Mouse (Mus musculus) hindbrain, embryonic 10.5 days (tissue): ENCODE data around the gene Dusp23. TPM values are rescaled to one million over a fixed set of nuclear protein-coding genes. Genes with fewer than 3 reads are reported as not detected.

Experiments used
- DNase-seq: peaks from one replicate; pipeline ENCODE4 v3.0.0-alpha.2; 2017; ENCODE audit warnings: low spot score
- H3K27ac ChIP-seq: fragments of 300-500 bp; sonication (generic); 2 replicates; pipeline ENCODE4 v1.5.1; 2016; ENCODE audit warnings: mild to moderate bottlenecking, moderate library complexity
- H3K27me3 ChIP-seq: fragments of 300-500 bp; sonication (generic); 2 replicates; pipeline ENCODE4 v1.6.1; 2016; ENCODE audit warnings: mild to moderate bottlenecking; ENCODE audit not compliant: poor library complexity, insufficient read depth, severe bottlenecking
- H3K36me3 ChIP-seq: fragments of 300-500 bp; sonication (generic); 2 replicates; pipeline ENCODE4 v1.6.1; 2016; ENCODE audit warnings: mild to moderate bottlenecking, moderate library complexity
- H3K4me1 ChIP-seq: fragments of 300-500 bp; sonication (generic); replicated peaks from 2 replicates; pipeline ENCODE4 v1.6.1; 2016; ENCODE audit warnings: mild to moderate bottlenecking
- H3K4me3 ChIP-seq: fragments of 300-500 bp; sonication (generic); 2 replicates; pipeline ENCODE4 v1.5.1; 2016; ENCODE audit warnings: mild to moderate bottlenecking, moderate library complexity
- H3K9me3 ChIP-seq: fragments of 300-500 bp; sonication (generic); 2 replicates; pipeline ENCODE4 v1.6.1; 2016; ENCODE audit warnings: mild to moderate bottlenecking, moderate library complexity
- WGBS: fragments of 180-500 bp; shearing (Covaris S2); methylation state at CpG from one replicate; pipeline ENCODE4 v1.1.7; 2016; 5-methylcytosine and 5-hydroxymethylcytosine counted together
- polyA plus RNA-seq: library from polyadenylated mRNA; unstranded; fragments of >200 nt; fragmentation: Nextera tagmentation; extraction: Ambion mirVana; gene quantifications from 2 replicates; pipeline ENCODE4 v1.2.1, GENCODE M21; 2016

Dusp23 gene
- polyA plus RNA-seq, 1 experiment from 2014 or later, result 10.2 TPM

DNA sequence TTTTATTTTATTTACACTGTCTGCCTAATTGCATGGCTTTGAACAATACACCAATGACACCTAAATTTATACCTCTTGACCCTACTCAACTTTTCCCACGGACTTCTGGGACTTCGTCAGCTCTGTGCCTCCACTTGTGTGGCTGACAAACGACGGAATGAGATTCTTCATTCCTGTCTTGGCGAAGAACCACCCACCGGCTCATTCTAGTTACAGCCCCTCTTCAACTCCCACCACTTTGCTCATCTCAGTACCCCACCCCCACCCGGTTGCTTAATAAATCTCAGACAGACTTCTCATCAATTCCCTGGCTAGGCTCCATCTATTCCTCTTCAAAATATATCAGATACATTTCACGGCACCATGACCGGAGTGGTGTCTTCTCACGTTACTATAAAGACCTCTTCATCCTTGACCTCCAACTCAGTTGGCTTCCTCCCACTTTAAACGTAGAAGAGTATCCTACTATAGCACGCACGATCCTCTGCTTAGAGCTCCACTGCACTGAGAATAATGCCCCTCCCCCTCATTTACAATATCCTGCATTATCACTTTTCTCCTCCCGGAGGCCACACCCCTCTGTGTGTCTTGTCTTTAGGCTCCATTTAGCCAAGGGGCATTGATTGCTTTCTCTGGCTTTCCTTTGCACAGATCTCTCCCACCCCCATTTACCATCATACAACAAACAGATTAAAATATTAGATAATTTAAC lies 15.2 kb downstream of the Dusp23 start:
- Histone ChIP-seq H3K27ac (0 out of 2 replicates have a peak overlapping the region, but pooled peaks have one; percentile 79), H3K27me3 (no peaks in the 10 kb centered on the region), H3K4me3 (peak overlapping the region; percentile 52), H3K4me1 (peaks cover 22% of the 10 kb centered on the region), H3K36me3 (no peaks in the 10 kb centered on the region), H3K9me3 (no peaks in the 10 kb centered on the region)
- 32% methylated on average over 14 of the region's 14 CpGs for WGBS
- DNase-seq, result peak; percentile 20

DNA sequence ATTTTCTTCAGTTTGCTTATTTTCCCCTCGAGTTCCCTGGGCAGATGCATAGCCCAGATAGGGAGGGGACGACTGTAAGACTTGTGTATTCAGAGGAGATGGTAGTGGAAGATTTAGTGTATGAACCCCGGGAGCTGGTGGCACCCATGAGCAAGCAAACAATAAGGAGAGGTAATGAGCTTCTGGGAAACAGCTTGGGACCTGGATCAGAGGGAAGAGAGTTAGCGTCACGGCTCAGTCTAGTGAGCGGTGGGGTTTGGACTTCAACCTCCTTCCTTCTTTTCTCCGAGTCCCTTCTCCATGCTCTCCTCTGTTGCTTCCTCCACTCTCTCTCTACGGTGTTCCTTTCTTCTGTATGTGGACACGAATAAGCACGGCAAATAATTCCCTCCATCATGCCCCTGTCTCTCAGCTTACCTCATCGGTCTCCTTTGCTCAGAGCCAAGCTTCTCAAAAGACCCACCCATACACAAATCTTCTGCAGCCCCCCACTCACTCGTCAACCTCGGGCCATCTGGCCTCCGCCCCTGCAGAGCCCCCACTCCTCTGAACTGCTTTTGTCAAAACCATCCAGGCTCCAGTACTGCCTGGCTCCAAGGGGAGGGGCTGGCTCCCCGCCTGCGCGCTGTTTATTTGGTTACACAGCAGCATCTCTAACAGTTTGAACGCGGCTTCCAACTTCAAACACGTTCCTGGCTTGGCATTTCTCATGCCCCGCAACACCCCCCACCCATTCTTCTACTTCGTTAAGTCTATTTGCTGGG lies 16.0 kb downstream of the Dusp23 start:
- WGBS, result 17% methylated on average over 22 of the region's 22 CpGs
- Histone ChIP-seq H3K27me3 (no peaks in the 10 kb centered on the region), H3K36me3 (no peaks in the 10 kb centered on the region), H3K4me1 (peaks cover 22% of the 10 kb centered on the region), H3K4me3 (peak overlapping the region; percentile 52), H3K27ac (peak overlapping the region; percentile 79), H3K9me3 (no peaks in the 10 kb centered on the region)
- DNase-seq, result peak; percentile 48

DNA sequence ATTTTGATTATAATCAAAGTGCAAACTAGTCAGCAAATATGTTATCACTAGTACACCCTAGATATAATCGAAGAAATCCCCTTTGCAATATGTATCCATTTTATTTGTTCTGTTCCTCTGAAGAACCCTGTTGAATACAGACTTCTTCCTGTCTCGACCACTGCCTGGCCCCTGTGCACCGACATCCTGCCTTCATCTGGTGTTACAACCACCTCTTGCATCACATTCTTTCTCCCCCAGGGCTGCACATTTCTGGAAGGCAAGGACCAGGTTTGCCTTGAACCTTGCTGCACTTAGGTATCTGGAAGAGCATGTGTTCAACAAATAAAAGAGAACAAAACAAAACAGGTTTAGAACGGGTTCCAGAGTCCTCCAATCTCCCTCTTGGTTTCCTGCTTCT lies 17.4 kb downstream of the Dusp23 start:
- H3K9me3 ChIP-seq, result no peaks in the 10 kb centered on the region
- H3K27me3 ChIP-seq, result 0 out of 2 replicates have a peak, but pooled peaks cover 4% of the 10 kb centered on the region
- no peak for DNase-seq
- no peak overlapping the region for H3K4me3 ChIP-seq
- H3K36me3 ChIP-seq, result no peaks in the 10 kb centered on the region
- WGBS, result 76% methylated on average over 4 of the region's 4 CpGs
- H3K4me1 ChIP-seq, result peaks cover 22% of the 10 kb centered on the region
- no peak overlapping the region for H3K27ac ChIP-seq

DNA sequence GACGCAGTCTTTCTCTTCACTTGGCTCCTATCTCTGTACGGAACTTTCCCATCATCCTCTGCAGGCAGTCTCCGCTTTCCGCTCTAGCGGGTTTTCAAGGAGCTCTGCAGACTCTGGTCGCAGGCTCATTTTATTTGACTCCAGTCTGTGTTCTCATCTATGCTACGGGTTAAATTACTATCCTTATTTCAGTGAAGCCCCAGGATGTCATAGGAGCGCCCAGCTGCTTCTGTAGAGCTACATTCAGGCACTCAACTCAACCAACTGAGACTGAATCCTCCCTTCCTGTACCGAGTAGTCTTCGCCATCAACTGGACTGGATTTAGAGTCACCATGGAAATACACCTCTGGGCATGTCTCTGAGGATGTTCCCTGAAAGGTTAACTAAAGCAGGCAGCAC lies 18.1 kb downstream of the Dusp23 start:
- no peaks in the 10 kb centered on the region for H3K9me3 ChIP-seq
- H3K4me1 ChIP-seq, result peaks cover 22% of the 10 kb centered on the region
- H3K27me3 ChIP-seq, result 0 out of 2 replicates have a peak, but pooled peaks cover 6% of the 10 kb centered on the region
- H3K4me3 ChIP-seq, result no peak overlapping the region
- DNase-seq, result no peak
- no peaks in the 10 kb centered on the region for H3K36me3 ChIP-seq
- H3K27ac ChIP-seq, result no peak overlapping the region
- WGBS, result 86% methylated on average over 10 of the region's 10 CpGs

DNA sequence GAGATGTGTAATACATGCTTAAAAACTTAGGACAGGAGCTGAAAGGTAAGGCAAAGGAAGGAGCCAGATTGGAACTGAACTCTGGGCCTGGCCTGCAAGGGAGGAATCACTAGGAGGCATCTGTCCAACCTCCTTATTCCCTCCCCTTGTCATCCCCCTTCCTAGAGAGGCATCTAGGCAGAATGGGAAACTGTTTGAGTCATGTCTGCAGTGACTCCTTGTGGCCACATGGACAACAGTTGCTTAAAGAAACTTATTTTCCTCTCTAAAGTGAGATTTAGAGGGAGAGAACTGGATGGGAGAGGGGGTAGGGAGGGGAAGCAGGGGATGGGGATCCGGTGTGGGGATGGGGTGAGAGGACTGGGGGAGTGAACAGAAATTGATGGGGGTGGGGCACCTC lies 20.0 kb downstream of the Dusp23 start:
- no peaks in the 10 kb centered on the region for H3K9me3 ChIP-seq
- DNase-seq, result no peak
- H3K27me3 ChIP-seq, result 0 out of 2 replicates have a peak, but pooled peaks cover 6% of the 10 kb centered on the region
- WGBS, result 40% methylated on average over 1 of the region's 1 CpGs
- peaks cover 16% of the 10 kb centered on the region for H3K4me1 ChIP-seq
- no peak overlapping the region for H3K4me3 ChIP-seq
- H3K27ac ChIP-seq, result no peak overlapping the region
- H3K36me3 ChIP-seq, result no peaks in the 10 kb centered on the region

DNA sequence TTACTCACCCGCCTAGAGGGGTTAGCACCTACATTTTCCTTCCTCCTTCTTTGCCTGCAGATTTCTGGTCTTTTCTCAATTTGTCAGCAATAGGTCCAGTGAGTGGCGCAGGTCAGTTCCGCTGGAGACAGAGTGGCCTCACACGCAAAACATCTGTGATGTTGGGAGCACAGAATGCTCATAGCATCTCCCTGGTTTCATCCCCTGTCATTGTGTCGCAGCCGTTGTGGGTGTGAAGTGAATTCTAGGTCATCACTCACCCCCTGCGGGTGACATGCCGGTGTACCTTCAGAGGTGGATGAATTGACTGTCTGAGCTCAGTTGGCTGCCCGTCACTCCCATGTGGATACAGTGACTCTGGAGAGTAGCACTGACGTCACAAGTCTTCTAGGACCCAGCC lies 21.5 kb downstream of the Dusp23 start:
- DNase-seq, result no peak
- WGBS, result 83% methylated on average over 10 of the region's 10 CpGs
- H3K27me3 ChIP-seq, result 0 out of 2 replicates have a peak, but pooled peaks cover 6% of the 10 kb centered on the region
- no peaks in the 10 kb centered on the region for H3K36me3 ChIP-seq
- H3K4me1 ChIP-seq, result peaks cover 1% of the 10 kb centered on the region
- no peaks in the 10 kb centered on the region for H3K9me3 ChIP-seq
- no peak overlapping the region for H3K27ac ChIP-seq
- no peak overlapping the region for H3K4me3 ChIP-seq

DNA sequence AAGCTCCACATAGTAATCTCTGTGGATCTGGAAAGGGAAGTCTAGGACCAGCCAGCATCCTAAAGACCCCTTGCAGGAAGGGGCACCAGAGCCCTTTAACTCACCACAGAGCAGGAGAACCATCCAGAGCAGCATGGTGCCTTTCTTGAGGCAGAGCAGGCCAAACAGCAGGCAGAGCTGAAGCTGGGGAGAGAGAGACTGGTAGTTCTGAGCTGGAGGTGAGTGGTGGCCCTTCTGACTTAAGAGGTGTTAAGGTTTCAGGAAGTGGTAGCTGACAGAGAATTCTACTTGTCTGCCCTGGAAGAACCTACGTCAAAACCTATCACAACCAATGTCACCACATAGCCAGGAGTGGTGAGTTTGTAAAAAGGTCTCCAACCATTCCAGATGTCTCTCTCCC lies 30.4 kb downstream of the Dusp23 start, which contains the start of gene Fcrl6:
Fcrl6 (minus strand) TSS at position 226 of the 400 bp plus-strand sequence.
- WGBS, result 90% methylated on average over 1 of the region's 1 CpGs
- DNase-seq, result no peak
- Histone ChIP-seq H3K4me1 (no peaks in the 10 kb centered on the region), H3K27ac (no peak within 1 kb of the TSS), H3K27me3 (no peaks in the 10 kb centered on the region), H3K9me3 (no peaks in the 10 kb centered on the region), H3K4me3 (no peak within 1 kb of the TSS), H3K36me3 (no peaks in the 10 kb centered on the region)

DNA sequence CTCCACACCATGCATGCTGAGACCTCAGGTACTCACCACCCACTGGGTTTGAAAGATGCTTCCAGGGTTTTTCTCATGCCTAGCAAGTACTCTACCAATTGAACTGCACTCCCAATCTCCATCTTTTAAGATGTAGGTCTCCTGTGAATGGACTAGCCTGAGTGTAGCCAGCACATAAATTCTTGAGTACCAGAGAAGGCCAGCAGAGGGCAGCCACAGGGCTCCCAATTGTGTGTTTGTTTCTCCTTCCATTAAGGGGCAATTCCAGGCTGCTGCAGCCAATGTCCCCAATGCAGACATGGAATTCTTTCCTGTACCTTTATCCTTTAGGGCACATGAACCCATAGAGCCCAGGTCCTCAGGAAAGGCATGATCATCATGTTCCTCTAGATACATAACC lies 38.3 kb downstream of the Dusp23 start:
- H3K27me3 ChIP-seq, result 0 out of 2 replicates have a peak, but pooled peaks cover 4% of the 10 kb centered on the region
- H3K4me1 ChIP-seq, result no peaks in the 10 kb centered on the region
- H3K36me3 ChIP-seq, result no peaks in the 10 kb centered on the region
- peak; percentile 60 for DNase-seq
- no peaks in the 10 kb centered on the region for H3K9me3 ChIP-seq
- H3K4me3 ChIP-seq, result no peak overlapping the region
- no peak overlapping the region for H3K27ac ChIP-seq

DNA sequence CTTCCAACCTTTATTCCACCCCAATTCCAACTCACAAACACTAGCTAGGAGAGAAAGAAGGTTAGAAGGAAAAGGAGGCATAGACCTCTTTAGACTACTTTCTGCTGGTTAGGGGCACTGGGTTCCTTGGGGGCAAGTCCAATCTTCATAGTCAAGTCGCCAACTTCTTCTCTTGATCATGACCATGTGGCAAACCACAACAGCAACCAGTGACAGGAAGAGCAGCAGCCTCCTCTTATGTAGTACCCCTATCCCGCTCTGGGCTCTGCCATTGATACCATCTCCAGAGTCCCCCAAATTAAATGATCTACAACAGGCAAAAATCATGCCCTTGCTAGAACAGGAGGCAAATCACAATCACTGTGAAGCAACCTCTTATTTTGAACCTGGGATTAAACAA lies 38.8 kb downstream of the Dusp23 start:
- 0 out of 2 replicates have a peak, but pooled peaks cover 4% of the 10 kb centered on the region for H3K27me3 ChIP-seq
- no peaks in the 10 kb centered on the region for H3K36me3 ChIP-seq
- H3K4me1 ChIP-seq, result no peaks in the 10 kb centered on the region
- no peaks in the 10 kb centered on the region for H3K9me3 ChIP-seq
- no peak for DNase-seq
- WGBS, result 84% methylated on average over 2 of the region's 2 CpGs
- H3K27ac ChIP-seq, result no peak overlapping the region
- H3K4me3 ChIP-seq, result no peak overlapping the region

DNA sequence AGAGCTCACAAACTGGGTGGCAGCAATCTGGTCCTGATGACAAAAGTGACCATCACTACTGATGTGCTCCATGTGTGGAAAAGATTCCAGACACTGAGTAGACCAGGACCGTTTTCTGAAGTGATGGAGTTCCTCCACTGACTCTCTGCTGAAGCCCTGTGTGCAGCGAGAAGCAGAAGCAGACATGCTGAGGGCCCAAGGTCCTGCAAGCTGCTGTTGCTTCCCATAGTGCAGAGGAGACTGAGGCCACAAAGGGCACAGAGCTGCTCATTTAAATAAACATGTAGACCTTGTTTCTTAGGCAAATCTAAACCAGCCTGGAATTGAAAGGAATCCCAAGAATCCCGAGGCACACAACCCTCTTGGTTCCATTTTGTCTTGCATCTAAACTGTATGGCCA lies 39.4 kb downstream of the Dusp23 start:
- Histone ChIP-seq H3K9me3 (no peaks in the 10 kb centered on the region), H3K4me1 (no peaks in the 10 kb centered on the region), H3K36me3 (no peaks in the 10 kb centered on the region), H3K4me3 (no peak overlapping the region), H3K27me3 (0 out of 2 replicates have a peak, but pooled peaks cover 4% of the 10 kb centered on the region), H3K27ac (no peak overlapping the region)
- WGBS, result 71% methylated on average over 3 of the region's 3 CpGs
- DNase-seq, result no peak

DNA sequence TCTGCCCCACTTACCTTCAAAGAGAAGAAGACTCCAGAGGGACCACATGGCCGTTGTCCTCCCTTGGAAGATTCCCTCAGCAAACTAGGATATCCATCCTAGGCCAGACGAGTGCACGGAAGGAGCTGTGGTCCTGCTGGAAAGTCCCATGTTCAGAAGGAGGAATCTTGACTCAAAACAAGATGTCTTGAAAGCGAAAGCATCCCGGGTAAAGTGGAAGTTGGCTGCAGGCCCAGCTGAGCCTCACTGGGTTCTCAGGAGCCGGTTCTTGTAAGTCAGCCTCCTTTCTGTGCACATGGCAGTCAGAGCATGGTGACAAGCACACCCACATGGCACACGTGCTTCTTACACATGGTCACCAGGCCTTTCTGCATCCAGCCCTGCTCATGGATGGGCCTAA lies 42.4 kb downstream of the Dusp23 start, which contains the start of gene Slamf8:
Slamf8 (minus strand) TSS at position 184 of the 400 bp plus-strand sequence.
- Histone ChIP-seq H3K4me1 (peaks cover 12% of the 10 kb centered on the region), H3K27me3 (peaks cover 24% of the 10 kb centered on the region), H3K27ac (no peak within 1 kb of the TSS), H3K9me3 (no peaks in the 10 kb centered on the region), H3K36me3 (no peaks in the 10 kb centered on the region), H3K4me3 (no peak within 1 kb of the TSS)
- DNase-seq, result no peak
- WGBS, result 87% methylated on average over 7 of the region's 7 CpGs

DNA sequence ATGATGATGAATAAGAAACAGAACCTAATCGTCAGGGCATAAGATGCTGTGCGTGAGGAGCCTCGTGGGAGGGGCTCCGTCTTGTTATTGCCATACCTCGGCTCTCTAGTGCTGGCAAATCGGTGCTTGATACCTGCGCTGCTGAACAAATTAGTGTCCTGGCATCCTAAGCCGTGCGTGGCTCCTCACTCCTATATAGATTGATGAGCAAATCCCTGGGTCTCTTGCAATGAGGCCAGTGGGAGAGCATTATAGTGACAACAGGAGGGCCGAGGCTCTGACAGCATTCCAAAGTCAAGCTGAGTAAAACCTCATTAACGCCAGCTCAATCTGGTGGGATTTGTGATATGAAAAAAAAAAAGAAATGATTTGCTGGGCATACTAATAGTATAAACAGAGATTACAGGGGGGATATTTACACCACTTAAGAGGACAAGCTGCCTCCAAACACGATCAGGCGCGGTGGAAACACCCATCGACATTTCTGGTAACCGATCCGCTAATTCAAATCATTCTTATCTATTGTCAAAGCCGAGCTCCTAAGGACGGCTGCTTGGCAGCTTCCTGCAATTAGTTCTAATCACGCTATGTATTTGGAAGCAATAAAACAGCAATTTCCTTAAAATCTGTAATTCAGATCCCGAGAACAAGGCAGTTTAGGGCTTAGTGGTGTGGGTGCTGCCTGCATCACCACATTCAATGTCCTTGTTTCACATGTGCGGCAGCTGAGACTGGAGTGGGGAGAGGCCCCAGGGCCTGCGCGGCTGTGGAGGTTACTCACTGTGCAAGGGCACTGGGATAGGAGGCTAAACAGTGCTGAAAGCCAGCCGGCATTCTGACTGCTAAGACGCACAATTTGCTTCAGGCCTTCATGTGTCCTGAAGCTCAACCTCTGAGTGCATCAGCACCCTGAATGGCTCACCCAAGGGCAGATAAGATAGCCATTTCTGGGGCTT lies 46.9 kb downstream of the Dusp23 start:
- 34% methylated on average over 26 of the region's 26 CpGs for WGBS
- Histone ChIP-seq H3K36me3 (no peaks in the 10 kb centered on the region), H3K27me3 (peaks cover 35% of the 10 kb centered on the region), H3K9me3 (no peaks in the 10 kb centered on the region), H3K27ac (no peak overlapping the region), H3K4me1 (peaks cover 12% of the 10 kb centered on the region), H3K4me3 (no peak overlapping the region)
- peak; percentile 14 for DNase-seq
